Mouse (Mus musculus) liver, embryonic 14.5 days (tissue): ENCODE measurements at regions not wholly inside any gene's neighbourhood (a gene's known extent, or its start where the extent isn't known, plus 50 kb on each side); places are given as distances from the start of the nearest gene placed in this dataset.

Source experiments
- CTCF ChIP-seq: IDR thresholded peaks from 2 replicates; pipeline ENCODE4 v1.5.1; 2016; ENCODE audit warnings: antibody characterized with exemption, low read depth, control low read depth
- EP300 ChIP-seq: IDR thresholded peaks from 2 replicates; pipeline ENCODE4 v1.6.1; 2016; ENCODE audit warnings: antibody characterized with exemption, low read depth

DNA sequence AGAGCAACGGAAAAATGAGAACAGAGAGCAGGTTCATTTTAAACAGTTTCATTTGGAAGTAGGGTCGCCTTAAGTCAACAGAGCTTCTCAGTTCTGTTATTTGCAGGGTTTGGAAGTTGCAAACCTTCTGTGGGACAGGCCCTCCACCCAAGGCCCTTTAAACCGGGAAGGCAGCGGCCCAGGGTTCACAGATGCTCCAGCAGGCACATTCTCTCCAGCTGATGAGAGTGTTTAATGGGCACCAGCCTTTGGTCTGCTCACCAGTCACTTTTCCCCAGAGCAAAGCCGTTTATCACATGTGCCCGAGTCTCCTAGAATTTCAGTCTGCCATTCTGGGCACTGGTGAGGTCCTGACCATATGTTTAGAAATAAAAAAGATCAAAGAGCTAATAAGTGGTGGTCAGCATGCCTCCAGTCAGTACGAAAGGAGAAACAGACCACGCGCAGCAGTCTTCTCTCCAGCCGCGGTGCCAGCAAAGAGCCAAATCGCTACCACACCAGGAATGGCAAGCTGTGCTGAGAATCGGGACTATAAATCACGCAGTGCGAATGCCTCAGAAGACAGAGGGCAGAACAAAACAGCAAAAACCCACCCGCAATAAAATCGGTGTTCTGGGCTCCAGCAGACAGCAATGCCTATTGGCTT, 173.5 kb downstream of the Papss1 start:
- no peak for TF ChIP-seq CTCF
- TF ChIP-seq EP300 = no peak
